Mouse (Mus musculus) thymus, postnatal 4 days (tissue): ENCODE data around the gene Vars.
"Not testable (repeated sequence)": the region's sequence is repeated elsewhere in the genome, so short reads cannot be mapped to it uniquely, and the experiment has no call there.

Source experiments
- DNase-seq: peaks from one replicate; pipeline ENCODE4 v3.0.0; 2021

The Vars gene

GRCm38 (mm10) chr17:35026206-35026605, 25.4 kb downstream of the Vars start:
- no peak for DNase-seq

- peak; percentile 59 for DNase-seq
Observed at GRCm38 (mm10) chr17:35027277-35028068, 26.7 kb downstream of the Vars start, which contains the start of gene Sapcd1. Gene Sapcd1, minus strand, starts transcription at chr17:35028016.

GRCm38 (mm10) chr17:35028315-35028714, 27.5 kb downstream of the Vars start:
- no peak for DNase-seq

GRCm38 (mm10) chr17:35029691-35030532, 29.1 kb downstream of the Vars start:
- DNase-seq: peak; percentile 61

- no peak for DNase-seq
Observed at GRCm38 (mm10) chr17:35031272-35031671, 30.5 kb downstream of the Vars start.

GRCm38 (mm10) chr17:35031880-35032279, 31.1 kb downstream of the Vars start:
- DNase-seq: no peak

GRCm38 (mm10) chr17:35032323-35032870, 31.6 kb downstream of the Vars start:
- DNase-seq: no peak

GRCm38 (mm10) chr17:35033703-35034102, 32.9 kb downstream of the Vars start:
- not testable (repeated sequence) for DNase-seq

GRCm38 (mm10) chr17:35034896-35035295, 34.1 kb downstream of the Vars start:
- no peak for DNase-seq

- no peak for DNase-seq
Observed at GRCm38 (mm10) chr17:35039121-35039873, 38.5 kb downstream of the Vars start.

GRCm38 (mm10) chr17:35043794-35044193, 43.0 kb downstream of the Vars start:
- no peak for DNase-seq

- no peak for DNase-seq
Observed at GRCm38 (mm10) chr17:35044904-35045806, 44.4 kb downstream of the Vars start.

- peak; percentile 38 for DNase-seq
Observed at GRCm38 (mm10) chr17:35045807-35046680, 45.3 kb downstream of the Vars start.

- DNase-seq: peak; percentile 98
Observed at GRCm38 (mm10) chr17:35046681-35047455, 46.1 kb downstream of the Vars start, which contains the start of gene Msh5. Gene Msh5, minus strand, starts transcription at chr17:35046745.

- DNase-seq: no peak
Observed at GRCm38 (mm10) chr17:35047688-35048087, 46.9 kb downstream of the Vars start.

GRCm38 (mm10) chr17:35048149-35048931, 47.6 kb downstream of the Vars start:
- DNase-seq: peak; percentile 58

GRCm38 (mm10) chr17:35048932-35049440, 48.2 kb downstream of the Vars start:
- DNase-seq: peak; percentile 41

GRCm38 (mm10) chr17:35049561-35050016, 48.8 kb downstream of the Vars start, which contains the start of gene Clic1:
Gene Clic1, plus strand, starts transcription at chr17:35049966.
- peak; percentile 83 for DNase-seq
